Mouse (Mus musculus) adrenal gland, adult (tissue): ENCODE measurements around the gene AC124502.3.
A peak's percentile ranks its signal among the peaks of the same experiment; 100 is the strongest.

Source experiments
- DNase-seq, 2 experiments: peaks; one replicate each; pipeline ENCODE4 v3.0.0; 2022 to 2023; ENCODE audit warnings: low spot score in 1 of 2; ENCODE audit not compliant: inconsistent age in 2 of 2

AC124502.3 gene

GRCm38 (mm10) chr19:5026111-5026510 lies 12.6 kb upstream of the AC124502.3 start:
- DNase-seq, result peak in 1 of 2 experiments; percentile 30

- DNase-seq, result no peak
These were observed 6.0 kb upstream of the AC124502.3 start for GRCm38 (mm10) chr19:5032686-5033085.

- DNase-seq, result no peak
These were observed 2.1 kb upstream of the AC124502.3 start for GRCm38 (mm10) chr19:5036577-5036976.

GRCm38 (mm10) chr19:5037678-5038571 lies 766 bp upstream of the AC124502.3 start:
- peak; percentile 86 to 95 for DNase-seq

- peak; percentile 47 to 68 for DNase-seq
These were observed 817 bp downstream of the AC124502.3 start for GRCm38 (mm10) chr19:5039301-5040114.

- DNase-seq, result peak; percentile 92 to 97
These were observed 2.3 kb downstream of the AC124502.3 start, which contains the start of gene Brms1 for GRCm38 (mm10) chr19:5040862-5041523. TSS of gene Brms1 (plus strand) at chr19:5041354.

GRCm38 (mm10) chr19:5041588-5041987 lies 2.9 kb downstream of the AC124502.3 start:
- no peak for DNase-seq

- DNase-seq, result no peak
These were observed 6.8 kb downstream of the AC124502.3 start for GRCm38 (mm10) chr19:5045531-5045930.

GRCm38 (mm10) chr19:5048138-5049056 lies 9.7 kb downstream of the AC124502.3 start:
- no peak for DNase-seq

GRCm38 (mm10) chr19:5049325-5049724 lies 10.6 kb downstream of the AC124502.3 start:
- DNase-seq, result no peak

- peak; percentile 82 to 92 for DNase-seq
These were observed 11.6 kb downstream of the AC124502.3 start, which contains the start of gene Rin1 for GRCm38 (mm10) chr19:5050047-5050905. TSS of gene Rin1 (plus strand) at chr19:5050481.

- DNase-seq, result peak in 1 of 2 experiments; percentile 48
These were observed 12.3 kb downstream of the AC124502.3 start for GRCm38 (mm10) chr19:5051031-5051430.

- DNase-seq, result peak in 1 of 2 experiments; percentile 33
These were observed 12.8 kb downstream of the AC124502.3 start for GRCm38 (mm10) chr19:5051515-5051914.

- DNase-seq, result no peak
These were observed 13.6 kb downstream of the AC124502.3 start for GRCm38 (mm10) chr19:5052166-5052822.

- no peak for DNase-seq
These were observed 14.2 kb downstream of the AC124502.3 start for GRCm38 (mm10) chr19:5052853-5053252.

- DNase-seq, result peak; percentile 57 to 82
These were observed 15.2 kb downstream of the AC124502.3 start for GRCm38 (mm10) chr19:5053909-5054308.

GRCm38 (mm10) chr19:5056251-5056650 lies 17.6 kb downstream of the AC124502.3 start:
- DNase-seq, result peak in 1 of 2 experiments; percentile 61
